Mouse (Mus musculus) cerebellum, postnatal 14 days (tissue): ENCODE data around the gene Cd4.

Experiments used
- DNase-seq, 2 experiments: peaks; one replicate each; pipeline ENCODE4 v3.0.0; 2021; ENCODE audit warnings: mixed read lengths in 2 of 2

Cd4 gene

GRCm38 (mm10) chr6:124887986-124888385 lies at the start of gene Cd4:
TSS of gene Cd4 (minus strand) at chr6:124888221.
- no peak for DNase-seq

- no peak for DNase-seq
Observed at GRCm38 (mm10) chr6:124937493-124937892, 49.5 kb upstream of the Cd4 start.

GRCm38 (mm10) chr6:124936681-124937080 lies 48.7 kb upstream of the Cd4 start:
- DNase-seq = peak in 1 of 2 experiments; percentile 30

GRCm38 (mm10) chr6:124934670-124935069 lies 46.6 kb upstream of the Cd4 start:
- no peak for DNase-seq

- DNase-seq = no peak
Observed at GRCm38 (mm10) chr6:124933127-124933526, 45.1 kb upstream of the Cd4 start.

GRCm38 (mm10) chr6:124932314-124932695 lies 44.3 kb upstream of the Cd4 start:
- DNase-seq = peak; percentile 68 to 70

GRCm38 (mm10) chr6:124931525-124932313 lies 43.7 kb upstream of the Cd4 start:
- DNase-seq = peak; percentile 61 to 67

GRCm38 (mm10) chr6:124930754-124931524 lies 42.9 kb upstream of the Cd4 start, which contains the start of gene Mlf2:
TSS of gene Mlf2 (plus strand) at chr6:124931386.
- peak; percentile 100 for DNase-seq

GRCm38 (mm10) chr6:124930231-124930630 lies 42.2 kb upstream of the Cd4 start:
- peak in 1 of 2 experiments; percentile 20 for DNase-seq

- no peak for DNase-seq
Observed at GRCm38 (mm10) chr6:124925941-124926340, 37.9 kb upstream of the Cd4 start.

- DNase-seq = no peak
Observed at GRCm38 (mm10) chr6:124925173-124925793, 37.3 kb upstream of the Cd4 start.

GRCm38 (mm10) chr6:124921539-124921938 lies 33.5 kb upstream of the Cd4 start:
- DNase-seq = peak in 1 of 2 experiments; percentile 10

GRCm38 (mm10) chr6:124920318-124921085 lies 32.5 kb upstream of the Cd4 start:
- peak in 1 of 2 experiments; percentile 6 for DNase-seq

GRCm38 (mm10) chr6:124919695-124920317 lies 31.8 kb upstream of the Cd4 start, which contains the start of gene Ptms:
TSS of gene Ptms (minus strand) at chr6:124920103.
- DNase-seq = peak; percentile 99 to 100

GRCm38 (mm10) chr6:124918890-124919627 lies 31.0 kb upstream of the Cd4 start:
- peak in 1 of 2 experiments; percentile 33 for DNase-seq

- no peak for DNase-seq
Observed at GRCm38 (mm10) chr6:124918331-124918690, 30.3 kb upstream of the Cd4 start.

- DNase-seq = peak; percentile 95 to 96
Observed at GRCm38 (mm10) chr6:124917518-124918330, 29.7 kb upstream of the Cd4 start.

- DNase-seq = peak; percentile 98
Observed at GRCm38 (mm10) chr6:124916695-124917517, 28.9 kb upstream of the Cd4 start.

- peak; percentile 56 to 61 for DNase-seq
Observed at GRCm38 (mm10) chr6:124915942-124916694, 28.1 kb upstream of the Cd4 start.
